Mouse (Mus musculus): ENCODE results near the gene Lamtor1. TPM values are rescaled to one million over a fixed set of nuclear protein-coding genes. Genes with fewer than 3 reads are reported as not detected.

The Lamtor1 gene
- polyA plus RNA-seq, 1 experiment from 2014 or later, result 137 TPM

- no peak overlapping the region for H3K4me2 ChIP-seq
- WGBS (ENCODE audit: insufficient replicate concordance), result 69% methylated on average over 13 of the region's 13 CpGs
- H3K4me1 ChIP-seq (ENCODE audit: control insufficient read depth, insufficient read depth, low read length), result peaks cover 3% of the 10 kb centered on the region; the same call in 1 of the 2 replicates
- no peak overlapping the region for H3K9ac ChIP-seq (ENCODE audit: low read depth, low read length)
- ATAC-seq (replicated peaks; ENCODE audit: insufficient number of reproducible peaks, low FRiP score, low TSS enrichment), result peak; percentile 32; the same call in 1 of the 2 replicates
- no peak overlapping the region for H3K4me3 ChIP-seq (ENCODE audit: low read depth, low read length)
- H3K36me3 ChIP-seq (ENCODE audit: control insufficient read depth, insufficient read depth, low read length), result no peaks in the 10 kb centered on the region
- 0 out of 2 replicates have a peak overlapping the region, but pooled peaks have one; percentile 1 for H3K27ac ChIP-seq (ENCODE audit: low read depth, low read length)
- H3K9me3 ChIP-seq (replicated peaks; ENCODE audit: control insufficient read depth, low read length), result no peaks in the 10 kb centered on the region
- H3K27me3 ChIP-seq (ENCODE audit: control insufficient read depth, insufficient read depth, low read length), result no peaks in the 10 kb centered on the region
Observed at GRCm38 (mm10) chr7:101868241-101869162, 37.2 kb upstream of the Lamtor1 start.

- Histone ChIP-seq H3K36me3 (ENCODE audit: control insufficient read depth, insufficient read depth, low read length) (no peaks in the 10 kb centered on the region), H3K9me3 (replicated peaks; ENCODE audit: control insufficient read depth, low read length) (no peaks in the 10 kb centered on the region), H3K4me1 (ENCODE audit: control insufficient read depth, insufficient read depth, low read length) (peaks cover 3% of the 10 kb centered on the region; the same call in 1 of the 2 replicates), H3K27ac (ENCODE audit: low read depth, low read length) (0 out of 2 replicates have a peak overlapping the region, but pooled peaks have one; percentile 1), H3K27me3 (ENCODE audit: control insufficient read depth, insufficient read depth, low read length) (no peaks in the 10 kb centered on the region), H3K4me2 (no peak overlapping the region), H3K9ac (ENCODE audit: low read depth, low read length) (no peak overlapping the region), H3K4me3 (ENCODE audit: low read depth, low read length) (no peak overlapping the region)
- WGBS (ENCODE audit: insufficient replicate concordance), result 67% methylated on average over 7 of the region's 7 CpGs
- no peak for ATAC-seq (replicated peaks; ENCODE audit: insufficient number of reproducible peaks, low FRiP score, low TSS enrichment)
Observed at GRCm38 (mm10) chr7:101869163-101869500, 36.6 kb upstream of the Lamtor1 start.

DNA sequence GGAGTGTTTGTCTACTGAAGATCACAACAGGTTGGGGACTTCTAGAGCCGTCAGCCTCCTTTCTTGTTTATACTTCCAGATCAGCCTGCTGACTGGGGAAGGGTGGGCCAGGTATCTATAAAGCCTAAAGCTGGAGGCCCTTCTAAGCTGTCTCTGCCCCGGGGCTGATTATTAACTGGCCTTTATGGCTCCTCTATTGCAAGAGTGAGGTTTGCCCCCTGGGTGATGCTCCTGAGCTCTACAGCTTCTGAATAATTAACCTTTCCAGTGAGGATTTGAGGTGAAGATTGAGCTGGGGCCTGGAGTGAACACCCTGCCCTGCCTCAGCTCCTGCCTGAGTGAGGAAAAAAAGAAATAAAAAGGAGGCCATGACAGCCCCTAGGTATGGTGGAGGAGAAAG is 35.1 kb upstream of the Lamtor1 start, which contains the start of gene Folr1:
Gene Folr1, minus strand, starts transcription at position 160 of the 400 bp plus-strand sequence.
- 71% methylated on average over 2 of the region's 2 CpGs for WGBS (ENCODE audit: insufficient replicate concordance)
- Histone ChIP-seq H3K4me1 (ENCODE audit: control insufficient read depth, insufficient read depth, low read length) (peaks cover 3% of the 10 kb centered on the region; the same call in 1 of the 2 replicates), H3K4me2 (peak within 1 kb of the TSS; percentile 11; the same call in 1 of the 2 replicates), H3K27me3 (ENCODE audit: control insufficient read depth, insufficient read depth, low read length) (no peaks in the 10 kb centered on the region), H3K4me3 (ENCODE audit: low read depth, low read length) (no peak within 1 kb of the TSS), H3K9ac (ENCODE audit: low read depth, low read length) (no peak within 1 kb of the TSS), H3K9me3 (replicated peaks; ENCODE audit: control insufficient read depth, low read length) (no peaks in the 10 kb centered on the region), H3K27ac (ENCODE audit: low read depth, low read length) (peak within 1 kb of the TSS; percentile 68), H3K36me3 (ENCODE audit: control insufficient read depth, insufficient read depth, low read length) (no peaks in the 10 kb centered on the region)
- ATAC-seq (replicated peaks; ENCODE audit: insufficient number of reproducible peaks, low FRiP score, low TSS enrichment), result no peak

- Histone ChIP-seq H3K9me3 (replicated peaks; ENCODE audit: control insufficient read depth, low read length) (no peaks in the 10 kb centered on the region), H3K4me1 (ENCODE audit: control insufficient read depth, insufficient read depth, low read length) (peaks cover 3% of the 10 kb centered on the region; the same call in 1 of the 2 replicates), H3K27me3 (ENCODE audit: control insufficient read depth, insufficient read depth, low read length) (no peaks in the 10 kb centered on the region), H3K9ac (ENCODE audit: low read depth, low read length) (no peak overlapping the region), H3K4me2 (peak overlapping the region; percentile 11; the same call in 1 of the 2 replicates), H3K4me3 (ENCODE audit: low read depth, low read length) (no peak overlapping the region), H3K27ac (ENCODE audit: low read depth, low read length) (peak overlapping the region; percentile 68), H3K36me3 (ENCODE audit: control insufficient read depth, insufficient read depth, low read length) (no peaks in the 10 kb centered on the region)
- peak; percentile 43; the same call in 1 of the 2 replicates for ATAC-seq (replicated peaks; ENCODE audit: insufficient number of reproducible peaks, low FRiP score, low TSS enrichment)
- 59% methylated on average over 3 of the region's 3 CpGs for WGBS (ENCODE audit: insufficient replicate concordance)
Observed at GRCm38 (mm10) chr7:101871296-101871695, 34.4 kb upstream of the Lamtor1 start.

- ATAC-seq (replicated peaks; ENCODE audit: insufficient number of reproducible peaks, low FRiP score, low TSS enrichment), result no peak
- H3K27ac ChIP-seq (ENCODE audit: low read depth, low read length), result no peak overlapping the region
- peaks cover 3% of the 10 kb centered on the region; the same call in 1 of the 2 replicates for H3K4me1 ChIP-seq (ENCODE audit: control insufficient read depth, insufficient read depth, low read length)
- 93% methylated on average over 1 of the region's 1 CpGs for WGBS (ENCODE audit: insufficient replicate concordance)
- no peak overlapping the region for H3K4me3 ChIP-seq (ENCODE audit: low read depth, low read length)
- no peaks in the 10 kb centered on the region for H3K36me3 ChIP-seq (ENCODE audit: control insufficient read depth, insufficient read depth, low read length)
- H3K4me2 ChIP-seq, result no peak overlapping the region
- H3K9me3 ChIP-seq (replicated peaks; ENCODE audit: control insufficient read depth, low read length), result no peaks in the 10 kb centered on the region
- H3K9ac ChIP-seq (ENCODE audit: low read depth, low read length), result no peak overlapping the region
- H3K27me3 ChIP-seq (ENCODE audit: control insufficient read depth, insufficient read depth, low read length), result no peaks in the 10 kb centered on the region
Observed at GRCm38 (mm10) chr7:101875978-101876377, 29.7 kb upstream of the Lamtor1 start.

- Histone ChIP-seq H3K9me3 (replicated peaks; ENCODE audit: control insufficient read depth, low read length) (no peaks in the 10 kb centered on the region), H3K9ac (ENCODE audit: low read depth, low read length) (no peak overlapping the region), H3K27me3 (ENCODE audit: control insufficient read depth, insufficient read depth, low read length) (no peaks in the 10 kb centered on the region), H3K4me1 (ENCODE audit: control insufficient read depth, insufficient read depth, low read length) (no peaks in the 10 kb centered on the region), H3K36me3 (ENCODE audit: control insufficient read depth, insufficient read depth, low read length) (no peaks in the 10 kb centered on the region), H3K27ac (ENCODE audit: low read depth, low read length) (no peak overlapping the region), H3K4me2 (no peak overlapping the region), H3K4me3 (ENCODE audit: low read depth, low read length) (no peak overlapping the region)
- ATAC-seq (replicated peaks; ENCODE audit: insufficient number of reproducible peaks, low FRiP score, low TSS enrichment), result no peak
- 68% methylated on average over 4 of the region's 4 CpGs for WGBS (ENCODE audit: insufficient replicate concordance)
Observed at GRCm38 (mm10) chr7:101880855-101881254, 24.8 kb upstream of the Lamtor1 start.

- Histone ChIP-seq H3K9me3 (replicated peaks; ENCODE audit: control insufficient read depth, low read length) (no peaks in the 10 kb centered on the region), H3K4me1 (ENCODE audit: control insufficient read depth, insufficient read depth, low read length) (no peaks in the 10 kb centered on the region), H3K4me2 (no peak overlapping the region), H3K27me3 (ENCODE audit: control insufficient read depth, insufficient read depth, low read length) (no peaks in the 10 kb centered on the region), H3K9ac (ENCODE audit: low read depth, low read length) (no peak overlapping the region), H3K36me3 (ENCODE audit: control insufficient read depth, insufficient read depth, low read length) (no peaks in the 10 kb centered on the region), H3K27ac (ENCODE audit: low read depth, low read length) (no peak overlapping the region), H3K4me3 (ENCODE audit: low read depth, low read length) (no peak overlapping the region)
- 67% methylated on average over 9 of the region's 9 CpGs for WGBS (ENCODE audit: insufficient replicate concordance)
- no peak for ATAC-seq (replicated peaks; ENCODE audit: insufficient number of reproducible peaks, low FRiP score, low TSS enrichment)
Observed at GRCm38 (mm10) chr7:101882413-101883154, 23.1 kb upstream of the Lamtor1 start.

GRCm38 (mm10) chr7:101884160-101884559 is 21.5 kb upstream of the Lamtor1 start:
- H3K4me2 ChIP-seq, result no peak overlapping the region
- H3K9ac ChIP-seq (ENCODE audit: low read depth, low read length), result no peak overlapping the region
- H3K27me3 ChIP-seq (ENCODE audit: control insufficient read depth, insufficient read depth, low read length), result no peaks in the 10 kb centered on the region
- no peak overlapping the region for H3K4me3 ChIP-seq (ENCODE audit: low read depth, low read length)
- no peaks in the 10 kb centered on the region for H3K4me1 ChIP-seq (ENCODE audit: control insufficient read depth, insufficient read depth, low read length)
- 90% methylated on average over 4 of the region's 4 CpGs for WGBS (ENCODE audit: insufficient replicate concordance)
- no peak overlapping the region for H3K27ac ChIP-seq (ENCODE audit: low read depth, low read length)
- H3K36me3 ChIP-seq (ENCODE audit: control insufficient read depth, insufficient read depth, low read length), result no peaks in the 10 kb centered on the region
- no peaks in the 10 kb centered on the region for H3K9me3 ChIP-seq (replicated peaks; ENCODE audit: control insufficient read depth, low read length)
- no peak for ATAC-seq (replicated peaks; ENCODE audit: insufficient number of reproducible peaks, low FRiP score, low TSS enrichment)

All from heart, embryonic 11.5 days (tissue).